Mouse (Mus musculus) liver, embryonic 12.5 days (tissue): Measurements from ENCODE around the gene Tsc22d3. TPM values are rescaled to one million over a fixed set of nuclear protein-coding genes. Genes with fewer than 3 reads are reported as not detected.

Source experiments
- polyA plus RNA-seq: library from polyadenylated mRNA; unstranded; fragments of >200 nt; fragmentation: Nextera tagmentation; extraction: Ambion mirVana; gene quantifications from 2 replicates; pipeline ENCODE4 v1.2.1, GENCODE M21; 2016

The Tsc22d3 gene
- polyA plus RNA-seq, 1 experiment from 2014 or later: 16.0 TPM

Other genes with a start within 250 kb of the Tsc22d3 start
- 57.6 and 61.0 TPM in 2 replicates for gene Prps1, start 144.0 kb downstream of the Tsc22d3 start, polyA plus RNA-seq
- 0.50 and 0.79 TPM in 2 replicates for gene Mid2, start 63.9 kb upstream of the Tsc22d3 start, polyA plus RNA-seq
- not detected in 2 replicates for gene Tex13b, start 212.8 kb upstream of the Tsc22d3 start, polyA plus RNA-seq